Mouse (Mus musculus) spleen, postnatal 10 days (tissue): ENCODE results near the gene Gm4559.
"Not testable (repeated sequence)": the region's sequence is repeated elsewhere in the genome, so short reads cannot be mapped to it uniquely, and the experiment has no call there.

ENCODE experiments used
- DNase-seq, 2 experiments: peaks; one replicate each; pipeline ENCODE4 v3.0.0; 2021 to 2022; ENCODE audit warnings: low spot score in 2 of 2

The Gm4559 gene

DNA sequence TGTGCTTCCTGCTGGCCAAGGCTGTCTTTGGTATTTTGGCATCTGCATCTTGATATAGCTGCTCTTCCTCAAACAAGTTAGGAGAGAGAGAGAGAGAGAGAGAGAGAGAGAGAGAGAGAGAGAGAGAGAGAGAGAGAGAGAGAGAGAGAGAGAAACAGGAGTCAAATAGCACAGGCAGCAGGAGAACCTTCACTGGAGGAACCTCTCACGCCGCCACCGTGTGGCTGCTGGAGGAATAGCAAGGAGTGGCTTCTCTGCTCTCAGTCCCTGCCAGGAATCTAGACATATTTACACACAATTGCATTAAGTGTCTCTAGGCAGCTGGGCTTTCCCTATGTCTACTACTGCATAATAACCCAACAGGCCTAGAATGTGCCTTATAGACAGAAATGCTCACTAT, 4.0 kb upstream of the Gm4559 start:
- DNase-seq = peak; percentile 23 to 78

- DNase-seq = not testable (repeated sequence)
Observed at GRCm38 (mm10) chr7:142258254-142258653, 15.9 kb downstream of the Gm4559 start, which contains the start of gene Gm2431. Gm2431 (minus strand) TSS chr7:142258354.

DNA sequence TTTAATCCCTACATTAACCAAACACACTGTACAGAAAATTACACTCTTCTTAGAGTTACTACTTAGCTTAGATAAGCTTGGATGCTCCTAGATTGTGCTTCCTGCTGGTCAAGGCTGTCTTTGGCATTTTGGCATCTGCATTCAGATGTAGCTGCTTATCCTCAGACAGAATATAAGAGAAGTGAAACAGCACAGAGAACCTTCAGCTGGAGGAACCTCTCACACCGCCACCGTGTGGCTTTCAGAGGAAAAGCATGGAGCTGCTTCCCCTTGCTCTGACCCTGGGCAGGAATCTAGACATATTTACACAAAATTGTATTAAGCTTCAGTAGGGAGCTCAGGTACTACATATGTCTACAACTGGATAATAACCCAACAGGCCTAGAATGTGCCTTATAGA, 18.6 kb downstream of the Gm4559 start:
- DNase-seq = peak in 1 of 2 experiments; percentile 42

- peak in 1 of 2 experiments; percentile 15 for DNase-seq
Observed at GRCm38 (mm10) chr7:142249824-142250223, 24.3 kb downstream of the Gm4559 start.

DNA sequence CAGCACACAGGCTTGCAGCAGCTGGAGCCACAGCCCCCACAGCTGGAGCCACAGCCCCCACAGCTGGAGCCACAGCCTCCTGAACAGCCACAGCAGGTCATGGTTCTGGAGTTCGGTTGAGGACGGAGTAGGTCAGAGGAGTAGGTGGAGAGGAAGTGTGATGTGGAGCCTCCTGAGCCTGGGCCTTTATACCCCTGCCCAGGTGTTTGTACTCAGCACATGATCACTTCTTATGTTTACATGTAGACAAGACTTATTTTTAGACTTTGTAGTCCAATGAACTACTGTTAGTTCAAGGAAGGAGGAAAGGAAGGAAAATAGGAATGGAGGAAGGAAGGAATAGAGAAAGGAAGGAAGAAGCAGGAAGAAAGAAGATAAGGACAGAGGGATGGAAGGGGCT, 33.2 kb downstream of the Gm4559 start, which contains the start of gene Gm40460:
Gene Gm40460 (minus strand): TSS at position 101 of the 400 bp plus-strand sequence.
- no peak for DNase-seq

- no peak for DNase-seq
Observed at GRCm38 (mm10) chr7:142231540-142231939, 42.6 kb downstream of the Gm4559 start.

GRCm38 (mm10) chr7:142229871-142230270, 44.3 kb downstream of the Gm4559 start, which contains the start of gene Krtap5-5:
Krtap5-5 (minus strand) TSS chr7:142229971.
- not testable (repeated sequence) for DNase-seq

GRCm38 (mm10) chr7:142224518-142224917, 49.6 kb downstream of the Gm4559 start:
- DNase-seq = no peak
